Comparison of ENCODE assay signal across 9 mouse cellular contexts in the genomic region with DNA sequence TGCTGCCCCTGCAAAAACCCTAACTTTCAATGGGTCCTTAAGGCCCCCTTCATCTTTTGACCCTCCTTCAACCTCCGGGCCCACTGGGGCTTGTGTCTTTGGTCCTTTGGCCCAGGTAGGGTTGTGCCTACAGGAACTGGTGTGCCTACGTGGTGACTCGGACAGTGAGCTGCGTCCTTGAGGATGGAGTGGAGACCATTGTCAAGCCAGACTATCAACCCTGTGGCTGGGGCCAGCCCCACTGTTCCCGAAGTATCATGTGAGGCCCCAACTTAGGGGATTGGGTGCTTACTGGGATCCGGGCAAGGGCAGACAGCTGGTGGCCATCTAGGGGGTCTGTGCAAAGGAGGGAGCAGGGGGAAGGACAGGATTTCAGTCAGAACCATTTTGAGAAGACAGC. TPM values are rescaled to one million over a fixed set of nuclear protein-coding genes. Genes with fewer than 3 reads are reported as not detected.
DNase-seq lines count a peak whose midpoint lies in the region; ATAC-seq and TF ChIP-seq lines count a peak whose summit lies in the region.
"Had no signal": no experiment of that assay in that cellular context is flagged by ENCODE, and none has a peak within 500 bp of the region (broad histone marks: within the 10 kb centered on the region; RNA-seq: fewer than 3 reads in every experiment).

No protein-coding gene starts in this region.

- H3K36me3 ChIP-seq in neural tube, embryonic 11.5 days (ENCODE audit: control insufficient read depth, insufficient read depth, low read length) = peaks cover 4% of the 10 kb centered on the region; the same call in 1 of the 2 replicates
- H3K36me3 ChIP-seq in intestine, embryonic 16.5 days (ENCODE audit: control insufficient read depth, insufficient read depth, low read length) = no peaks in the 10 kb centered on the region; the same call in 1 of the 2 replicates
- no peaks in the 10 kb centered on the region for H3K36me3 ChIP-seq in neural tube, embryonic 15.5 days

- intact Hi-C loops in heart, postnatal 25 days (cut with DNase I) = no loop called here

- WGBS in neural tube, embryonic 11.5 days = 71% methylated on average over 6 of the region's 6 CpGs
- 49% methylated on average over 6 of the region's 6 CpGs for WGBS in intestine, embryonic 16.5 days
- 81% methylated on average over 6 of the region's 6 CpGs for WGBS in neural tube, embryonic 15.5 days
- WGBS in cerebellum, adult 2 months = 87% methylated on average over 6 of the region's 6 CpGs

- H3K4me1 ChIP-seq in neural tube, embryonic 11.5 days (ENCODE audit: control insufficient read depth, insufficient read depth, low read length) = peaks cover 15% of the 10 kb centered on the region
- peaks cover 45% of the 10 kb centered on the region for H3K4me1 ChIP-seq in intestine, embryonic 16.5 days (ENCODE audit: control insufficient read depth, insufficient read depth, low read length)
- H3K4me1 ChIP-seq in neural tube, embryonic 15.5 days = peaks cover 22% of the 10 kb centered on the region
- no peaks in the 10 kb centered on the region for H3K4me1 ChIP-seq in cerebellum, adult 2 months (ENCODE audit: control insufficient read depth, insufficient read depth, low read length)

- H3K4me3 ChIP-seq in neural tube, embryonic 11.5 days (ENCODE audit: low read depth, low read length) = peak overlapping the region; percentile 33
- H3K4me3 ChIP-seq in intestine, embryonic 16.5 days (ENCODE audit: low read length) = peak overlapping the region; percentile 62
- H3K4me3 ChIP-seq in neural tube, embryonic 15.5 days (replicated peaks) = peak overlapping the region; percentile 33
- no peak overlapping the region for H3K4me3 ChIP-seq in cerebellum, adult 2 months (replicated peaks; ENCODE audit: insufficient read depth, low read depth, low read length)

- no peaks in the 10 kb centered on the region for H3K9me3 ChIP-seq in neural tube, embryonic 11.5 days (ENCODE audit: control insufficient read depth, low read length)
- no peaks in the 10 kb centered on the region for H3K9me3 ChIP-seq in intestine, embryonic 16.5 days (ENCODE audit: control insufficient read depth, low read length)
- H3K9me3 ChIP-seq in neural tube, embryonic 15.5 days (replicated peaks) = no peaks in the 10 kb centered on the region

- no peak overlapping the region; the same call in 1 of the 2 replicates for H3K27ac ChIP-seq in neural tube, embryonic 11.5 days (ENCODE audit: low read depth, low read length)
- peak overlapping the region; percentile 93 for H3K27ac ChIP-seq in intestine, embryonic 16.5 days (ENCODE audit: low read length)
- no peak overlapping the region for H3K27ac ChIP-seq in neural tube, embryonic 15.5 days (replicated peaks)
- H3K27ac ChIP-seq in cerebellum, adult 2 months (ENCODE audit: insufficient read depth, low read length) = no peak overlapping the region

- no peak for TF ChIP-seq POLR2A in cerebellum, adult 2 months (IDR thresholded peaks at IDR 0.05; ENCODE audit: borderline replicate concordance, insufficient read depth, low read length)

- no peak overlapping the region for H3K9ac ChIP-seq in neural tube, embryonic 11.5 days (ENCODE audit: low read length)
- peak overlapping the region; percentile 81 for H3K9ac ChIP-seq in intestine, embryonic 16.5 days (ENCODE audit: low read depth, low read length)
- no peak overlapping the region for H3K9ac ChIP-seq in neural tube, embryonic 15.5 days (replicated peaks)

- peak; percentile 95 for DNase-seq in heart, adult 11 months
- no peak for DNase-seq in heart, postnatal 25 days (ENCODE audit: low spot score)
- DNase-seq in neural tube, embryonic 11.5 days (ENCODE audit: low spot score) = no peak
- DNase-seq in neural tube, embryonic 10.5 days (ENCODE audit: extremely low spot score, low spot score) = no peak
- no peak for DNase-seq in cerebellum, adult 2 months
- DNase-seq in cerebellum, postnatal 4 days (ENCODE audit: low spot score in 2 of 2) = no peak
- DNase-seq: right cerebral cortex, postnatal 14 days had no signal

- no peak for TF ChIP-seq CTCF in cerebellum, adult 2 months (IDR thresholded peaks at IDR 0.05; ENCODE audit: borderline replicate concordance, insufficient read depth, low read depth, low read length)

- ATAC-seq in neural tube, embryonic 11.5 days (ENCODE audit: insufficient read depth, low FRiP score, low TSS enrichment) = no peak
- ATAC-seq in intestine, embryonic 16.5 days = no peak
- ATAC-seq in neural tube, embryonic 15.5 days (ENCODE audit: low FRiP score) = no peak

- H3K27me3 ChIP-seq in neural tube, embryonic 11.5 days (ENCODE audit: control insufficient read depth, insufficient read depth, low read length) = no peaks in the 10 kb centered on the region
- no peaks in the 10 kb centered on the region for H3K27me3 ChIP-seq in intestine, embryonic 16.5 days (replicated peaks; ENCODE audit: control insufficient read depth, insufficient read depth, low read length)
- H3K27me3 ChIP-seq in neural tube, embryonic 15.5 days (replicated peaks) = no peaks in the 10 kb centered on the region
- H3K27me3 ChIP-seq in cerebellum, adult 2 months (ENCODE audit: control insufficient read depth, insufficient read depth, low read length) = no peaks in the 10 kb centered on the region

- H3K4me2 ChIP-seq in neural tube, embryonic 11.5 days (ENCODE audit: low read depth) = peak overlapping the region; percentile 52
- peak overlapping the region; percentile 77 for H3K4me2 ChIP-seq in intestine, embryonic 16.5 days (ENCODE audit: low read depth, low read length)
- peak overlapping the region; percentile 49 for H3K4me2 ChIP-seq in neural tube, embryonic 15.5 days

RNA-seq across cellular contexts. Expression of gene Emilin1, which starts 1.6 kb away (rescaled TPM):
- total RNA-seq in heart, postnatal 25 days (2021) = 10 to 100 TPM; 27.6 to 29.7 TPM
- polyA plus RNA-seq in neural tube, embryonic 11.5 days (2014; fragmentation: Nextera tagmentation; extraction: Ambion mirVana) = 59.7 and 69.8 TPM in 2 replicates
- polyA plus RNA-seq in intestine, embryonic 16.5 days (2015; fragmentation: Nextera tagmentation; extraction: Ambion mirVana) = 173 and 177 TPM in 2 replicates
- polyA plus RNA-seq in neural tube, embryonic 15.5 days (2015; fragmentation: Nextera tagmentation; extraction: Ambion mirVana) = 24.5 and 52.1 TPM in 2 replicates
- polyA plus RNA-seq in cerebellum, adult 2 months (2012; rRNA removed) = 1.7 and 2.6 TPM in 2 replicates

RNA-seq across cellular contexts. Expression of gene Khk, which starts 6.4 kb away (rescaled TPM):
- 10 to 100 TPM; 21.1 to 22.6 TPM for total RNA-seq in heart, postnatal 25 days (2021)
- polyA plus RNA-seq in neural tube, embryonic 11.5 days (2014; fragmentation: Nextera tagmentation; extraction: Ambion mirVana) = 7.9 and 9.6 TPM in 2 replicates
- 26.9 and 32.5 TPM in 2 replicates for polyA plus RNA-seq in intestine, embryonic 16.5 days (2015; fragmentation: Nextera tagmentation; extraction: Ambion mirVana)
- polyA plus RNA-seq in neural tube, embryonic 15.5 days (2015; fragmentation: Nextera tagmentation; extraction: Ambion mirVana) = 12.7 and 17.0 TPM in 2 replicates
- polyA plus RNA-seq in cerebellum, adult 2 months (2012; rRNA removed) = 34.1 and 34.2 TPM in 2 replicates

RNA-seq across cellular contexts. Expression of gene Ost4, which starts 7.3 kb away (rescaled TPM):
- 100 to 1,000 TPM; 142 to 150 TPM for total RNA-seq in heart, postnatal 25 days (2021)
- polyA plus RNA-seq in neural tube, embryonic 11.5 days (2014; fragmentation: Nextera tagmentation; extraction: Ambion mirVana) = 354 and 368 TPM in 2 replicates
- polyA plus RNA-seq in intestine, embryonic 16.5 days (2015; fragmentation: Nextera tagmentation; extraction: Ambion mirVana) = 459 and 477 TPM in 2 replicates
- polyA plus RNA-seq in neural tube, embryonic 15.5 days (2015; fragmentation: Nextera tagmentation; extraction: Ambion mirVana) = 244 and 282 TPM in 2 replicates
- 174 and 187 TPM in 2 replicates for polyA plus RNA-seq in cerebellum, adult 2 months (2012; rRNA removed)

RNA-seq across cellular contexts. Expression of gene Agbl5, which starts 26.4 kb away (rescaled TPM):
- 1 to 10 TPM; 5.9 to 6.8 TPM for total RNA-seq in heart, postnatal 25 days (2021)
- polyA plus RNA-seq in neural tube, embryonic 11.5 days (2014; fragmentation: Nextera tagmentation; extraction: Ambion mirVana) = 23.2 and 25.3 TPM in 2 replicates
- polyA plus RNA-seq in intestine, embryonic 16.5 days (2015; fragmentation: Nextera tagmentation; extraction: Ambion mirVana) = 13.9 and 16.3 TPM in 2 replicates
- polyA plus RNA-seq in neural tube, embryonic 15.5 days (2015; fragmentation: Nextera tagmentation; extraction: Ambion mirVana) = 18.9 and 21.1 TPM in 2 replicates
- 15.1 TPM in 2 replicates for polyA plus RNA-seq in cerebellum, adult 2 months (2012; rRNA removed)

RNA-seq across cellular contexts. Expression of gene Cgref1, which starts 30.5 kb away (rescaled TPM):
- total RNA-seq in heart, postnatal 25 days (2021) = under 1 TPM; 0.39 to 0.53 TPM
- polyA plus RNA-seq in neural tube, embryonic 11.5 days (2014; fragmentation: Nextera tagmentation; extraction: Ambion mirVana) = 8.6 and 9.1 TPM in 2 replicates
- 67.0 and 88.7 TPM in 2 replicates for polyA plus RNA-seq in intestine, embryonic 16.5 days (2015; fragmentation: Nextera tagmentation; extraction: Ambion mirVana)
- polyA plus RNA-seq in neural tube, embryonic 15.5 days (2015; fragmentation: Nextera tagmentation; extraction: Ambion mirVana) = 68.9 and 80.2 TPM in 2 replicates
- 16.7 and 18.5 TPM in 2 replicates for polyA plus RNA-seq in cerebellum, adult 2 months (2012; rRNA removed)
